Mouse (Mus musculus) embryonic stem cell, embryonic (primary cell): ENCODE measurements at regions not wholly inside any gene's neighbourhood (a gene's known extent, or its start where the extent isn't known, plus 50 kb on each side); places are given as distances from the start of the nearest gene placed in this dataset.

Experiments used
- CTCF ChIA-PET, 4 experiments: fragments of 300-600 bp in 2 of 4; fragments of 350-600 bp in 2 of 4; sonication (Branson Sonifier 250); formaldehyde crosslinking; loops; one replicate each; lab custom pipeline; 2022; ENCODE audit warnings: inconsistent platforms in 2 of 4; lab: Charles Lee
- POLR2A ChIA-PET, 4 experiments: fragments of 300-600 bp in 2 of 4; fragments of 350-600 bp in 2 of 4; sonication (Branson Sonifier 250); formaldehyde crosslinking; loops; one replicate each; lab custom pipeline; 2022; ENCODE audit warnings: antibody characterized with exemption in 4 of 4, inconsistent platforms in 1 of 4; lab: Charles Lee

- ChIA-PET CTCF (no interaction called here), POLR2A (no interaction called here)
These were observed 1747.5 kb upstream of the Adam24 start for GRCm38 (mm10) chr8:38927426-38927825.

GRCm38 (mm10) chr8:38927867-38928266, 1747.0 kb upstream of the Adam24 start:
- ChIA-PET POLR2A (interaction anchor here in 1 of 4 experiments (0.6 kb wide), 1 partner anchor 1846 kb away, joined by 7 read pairs; no protein-coding TSS in a partner anchor), CTCF (no interaction called here)

GRCm38 (mm10) chr8:38928340-38928739, 1746.5 kb upstream of the Adam24 start:
- ChIA-PET POLR2A (interaction anchor here in 1 of 4 experiments (0.6 kb wide), 1 partner anchor 1846 kb away, joined by 7 read pairs; no protein-coding TSS in a partner anchor), CTCF (no interaction called here)
